Mouse (Mus musculus): ENCODE results near the gene Phf21a. TPM values are rescaled to one million over a fixed set of nuclear protein-coding genes. Genes with fewer than 3 reads are reported as not detected.

Phf21a gene
- total RNA-seq, 4 experiments from 2014 or later, result 24.3 to 30.5 (median 28.2) TPM

DNA sequence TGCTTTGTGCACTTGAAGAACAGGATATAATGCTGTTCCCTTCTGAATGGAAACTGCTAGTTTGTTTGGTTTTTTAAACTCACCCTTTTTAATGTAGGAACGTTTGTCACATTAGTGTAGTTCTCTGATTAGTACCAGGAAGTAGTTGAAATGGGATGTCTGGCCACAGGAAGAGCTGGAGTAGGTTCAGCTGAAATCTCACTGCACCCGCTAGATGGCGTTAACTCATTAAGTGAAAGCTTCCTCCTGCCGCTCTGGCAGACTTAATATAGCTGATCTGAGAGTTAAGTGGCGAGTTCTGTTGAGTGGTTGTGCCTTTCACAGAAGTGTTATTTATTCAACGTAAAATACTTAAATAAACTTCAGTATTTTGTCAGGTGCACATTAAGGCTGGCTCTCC lies 203.5 kb downstream of the Phf21a start:
- peak; percentile 81 for DNase-seq (ENCODE audit: low spot score)

DNA sequence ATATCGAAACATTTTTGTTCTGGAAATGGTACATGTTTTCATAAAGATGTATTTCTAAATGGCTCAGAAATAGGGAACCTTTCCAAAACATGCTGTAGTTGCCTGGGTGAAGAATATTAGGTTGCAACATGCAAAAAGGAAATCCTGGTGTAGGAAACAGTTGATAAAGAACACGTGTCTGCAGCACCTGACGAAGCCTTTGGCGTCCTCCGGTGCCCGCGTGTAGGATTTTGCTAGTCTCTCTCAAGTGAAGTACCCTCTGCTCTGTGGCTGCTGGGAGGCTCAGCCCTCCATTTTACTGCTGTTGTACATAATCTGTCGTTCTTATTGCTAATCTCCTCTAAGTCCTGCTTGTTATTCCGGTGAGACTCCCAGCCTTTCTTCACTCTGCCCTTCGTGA lies 207.0 kb downstream of the Phf21a start:
- DNase-seq (ENCODE audit: low spot score), result no peak

DNA sequence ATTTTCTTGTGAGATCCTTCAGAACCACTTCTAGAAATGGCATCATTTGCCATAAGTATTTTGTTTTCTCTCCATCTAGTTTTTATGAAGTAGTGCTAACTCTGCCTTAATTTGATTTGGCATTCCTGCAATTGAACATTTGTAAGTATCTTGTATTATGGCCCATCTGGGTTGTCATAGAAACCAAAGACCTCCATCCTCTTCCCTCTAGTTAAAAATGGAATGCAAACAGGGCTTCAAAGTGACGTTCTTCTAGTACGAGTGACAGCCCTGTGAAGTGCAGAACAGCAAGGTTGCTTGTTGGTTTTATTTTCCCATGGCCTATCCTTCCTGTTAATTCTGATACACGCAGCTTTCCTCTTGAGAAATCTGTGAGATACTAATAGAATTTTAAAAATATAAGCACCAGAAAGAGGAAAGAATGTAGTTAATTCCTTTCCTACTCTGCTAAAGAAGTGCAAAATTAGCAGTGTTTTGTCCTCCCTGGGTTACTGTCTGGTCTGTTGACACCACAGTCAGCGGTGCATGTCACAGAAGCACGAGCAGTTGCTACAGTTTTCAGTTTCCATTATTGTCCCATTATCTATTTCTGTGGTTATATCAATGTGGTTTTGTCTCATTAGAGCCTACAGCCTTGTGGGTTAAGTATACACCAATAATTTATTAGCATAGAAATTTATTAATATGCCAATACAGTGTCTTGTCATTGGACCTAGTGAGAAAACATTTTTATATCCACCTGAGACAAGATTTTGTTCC lies 209.1 kb downstream of the Phf21a start:
- no peak for DNase-seq (ENCODE audit: low spot score)

DNA sequence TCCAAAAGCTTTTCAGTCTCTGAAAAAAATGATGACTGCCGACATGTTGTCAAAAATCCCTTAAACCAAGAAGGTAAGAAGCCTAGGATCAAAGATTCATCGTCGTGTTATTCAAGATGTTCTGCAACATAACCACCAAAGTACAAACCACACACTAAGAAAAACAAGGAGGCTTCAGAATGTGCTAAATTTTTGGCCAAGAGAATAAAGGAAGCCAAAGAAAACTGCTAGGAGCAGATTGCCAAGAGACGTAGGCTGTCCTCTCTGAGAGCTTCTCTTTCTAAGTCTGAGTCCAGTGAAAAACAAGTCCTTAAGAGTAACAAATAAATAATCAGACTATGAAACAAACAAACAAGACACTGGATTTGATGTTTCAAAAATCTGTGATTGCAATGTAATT lies 219.6 kb downstream of the Phf21a start:
- DNase-seq (ENCODE audit: low spot score), result peak; percentile 26

DNA sequence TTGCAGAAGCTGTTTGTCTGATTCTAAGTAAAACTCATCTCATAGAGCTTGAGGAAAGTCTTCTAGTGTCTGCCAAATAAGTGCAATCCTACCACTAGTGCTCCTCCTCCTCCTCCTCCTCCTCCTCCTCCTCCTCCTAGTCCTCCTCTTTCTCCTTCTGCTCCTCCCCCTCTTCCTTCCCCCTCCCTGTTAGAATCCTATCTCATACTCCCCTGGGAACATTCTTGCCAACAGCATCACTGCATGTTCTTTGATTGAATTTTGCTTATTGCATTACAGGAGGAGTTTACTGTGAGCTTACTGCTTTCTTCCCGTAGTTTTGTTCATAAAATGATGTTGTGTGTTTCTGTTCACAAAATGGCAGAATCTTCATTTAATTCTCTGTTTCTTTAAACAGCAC lies 221.1 kb downstream of the Phf21a start:
- DNase-seq (ENCODE audit: low spot score), result no peak

DNA sequence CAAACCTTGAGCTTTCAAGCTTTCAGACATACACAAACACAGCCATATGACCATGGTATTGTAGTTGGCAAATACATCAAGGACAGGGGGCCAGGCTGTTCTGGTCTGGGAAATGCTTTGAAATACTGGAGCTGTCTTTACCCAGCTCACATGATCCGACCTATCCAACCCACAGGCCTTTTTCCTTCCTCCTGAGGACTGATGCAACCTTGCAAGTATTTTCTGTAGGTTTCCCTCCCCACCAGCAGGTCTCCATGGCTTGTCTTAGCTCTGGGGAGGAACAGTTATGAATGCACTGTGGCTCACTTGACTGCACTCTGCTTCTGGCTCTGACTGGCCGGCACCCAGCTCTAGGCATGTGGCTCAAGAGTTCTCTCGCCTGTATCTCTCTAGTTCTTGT lies 223.7 kb downstream of the Phf21a start:
- no peak for DNase-seq (ENCODE audit: low spot score)

DNA sequence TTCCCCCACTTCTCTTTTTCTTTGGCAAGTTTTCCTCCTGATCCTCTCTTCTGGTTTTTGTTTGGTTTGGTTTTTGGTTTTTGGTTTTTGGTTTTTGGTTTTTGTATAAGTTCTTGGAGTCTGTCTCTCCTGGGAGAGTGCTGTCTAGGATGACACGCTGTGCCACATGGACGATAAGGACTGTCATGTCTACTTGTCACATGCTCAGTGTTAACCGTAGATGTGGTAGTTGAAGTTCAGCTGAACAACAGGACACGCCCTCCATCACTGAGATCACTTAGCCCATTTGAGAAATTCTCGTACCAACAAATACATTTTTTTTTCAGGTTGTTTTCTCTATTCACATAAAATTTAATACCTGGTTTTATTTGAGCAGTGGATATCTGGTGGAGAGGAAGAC lies 224.3 kb downstream of the Phf21a start:
- no peak for DNase-seq (ENCODE audit: low spot score)

DNA sequence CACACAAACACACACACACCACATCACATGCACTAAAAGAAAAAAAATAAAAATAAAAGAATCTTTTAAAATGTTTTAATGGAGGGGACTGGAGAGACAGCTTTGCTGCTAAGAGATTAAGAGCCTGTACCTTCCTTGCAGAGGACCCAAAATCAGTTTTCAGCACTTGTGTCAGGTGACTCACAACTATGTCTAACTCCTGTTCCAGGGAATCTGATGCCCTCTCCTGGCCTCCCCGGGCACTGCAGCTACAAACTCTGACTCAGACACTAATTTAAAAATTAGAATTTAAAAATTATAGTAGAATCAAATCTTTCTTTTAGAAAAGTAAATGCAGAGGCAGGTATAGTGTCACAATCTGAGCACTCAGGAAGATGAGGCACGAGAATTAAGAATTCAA lies 229.8 kb downstream of the Phf21a start:
- peak; percentile 6 for DNase-seq (ENCODE audit: low spot score)

DNA sequence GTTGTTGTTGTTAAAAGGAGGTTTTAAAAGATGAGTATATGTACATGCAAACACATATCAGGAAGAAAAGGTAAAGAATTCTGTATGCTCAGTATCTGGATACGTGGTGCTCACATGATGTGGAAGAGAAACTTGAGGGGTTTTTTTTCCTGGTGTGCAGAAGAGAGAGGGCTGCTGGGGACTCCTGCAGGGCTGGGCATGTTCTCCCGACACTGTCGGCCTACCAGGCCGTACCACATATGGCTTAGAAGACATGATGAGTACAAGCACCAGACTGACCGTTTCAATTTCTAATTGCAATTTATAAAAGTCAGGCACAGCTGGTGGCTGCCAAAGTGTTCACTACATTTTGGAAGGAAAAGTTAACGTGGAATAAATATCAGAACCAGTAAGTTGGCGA lies 232.8 kb downstream of the Phf21a start:
- DNase-seq (ENCODE audit: low spot score), result no peak

DNA sequence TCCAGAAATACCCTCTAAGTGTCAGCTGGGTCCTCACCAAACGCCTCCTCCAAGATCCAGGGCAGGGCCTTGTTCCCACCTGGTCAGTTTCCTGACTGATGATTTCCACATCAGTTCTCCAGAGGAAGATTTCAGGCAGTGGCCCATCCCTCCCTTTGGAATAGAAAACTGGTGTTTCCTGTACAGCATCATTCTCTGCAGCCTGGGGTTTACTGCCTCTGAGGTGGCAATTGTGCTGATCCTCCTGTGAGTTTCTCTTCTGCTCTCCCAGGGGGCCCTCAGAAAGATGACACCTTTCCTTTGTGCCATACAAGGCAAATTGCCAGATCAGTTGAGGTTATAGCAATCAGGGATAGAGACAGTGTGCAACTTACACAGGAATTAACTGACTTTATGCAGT lies 233.3 kb downstream of the Phf21a start:
- DNase-seq (ENCODE audit: low spot score), result no peak

DNA sequence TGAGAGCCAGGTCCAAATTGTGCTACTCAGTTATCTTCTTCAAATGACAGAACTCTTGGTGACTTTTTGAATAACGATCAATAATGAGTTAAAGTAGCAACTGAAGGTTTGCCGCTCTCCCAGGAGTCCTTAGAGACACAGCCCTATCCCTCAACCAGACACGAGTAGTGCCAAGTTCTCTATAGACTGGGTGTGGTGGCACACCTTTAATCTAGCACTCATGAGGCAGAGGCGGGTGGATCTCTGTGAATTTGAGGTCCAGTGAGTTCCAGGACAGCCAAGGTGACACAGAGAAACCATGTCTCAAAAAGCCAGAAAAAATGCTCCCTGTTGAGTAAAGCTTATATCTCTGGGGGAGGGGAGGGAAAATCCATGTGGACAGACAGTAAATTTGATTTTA lies 234.7 kb downstream of the Phf21a start:
- DNase-seq (ENCODE audit: low spot score), result no peak

DNA sequence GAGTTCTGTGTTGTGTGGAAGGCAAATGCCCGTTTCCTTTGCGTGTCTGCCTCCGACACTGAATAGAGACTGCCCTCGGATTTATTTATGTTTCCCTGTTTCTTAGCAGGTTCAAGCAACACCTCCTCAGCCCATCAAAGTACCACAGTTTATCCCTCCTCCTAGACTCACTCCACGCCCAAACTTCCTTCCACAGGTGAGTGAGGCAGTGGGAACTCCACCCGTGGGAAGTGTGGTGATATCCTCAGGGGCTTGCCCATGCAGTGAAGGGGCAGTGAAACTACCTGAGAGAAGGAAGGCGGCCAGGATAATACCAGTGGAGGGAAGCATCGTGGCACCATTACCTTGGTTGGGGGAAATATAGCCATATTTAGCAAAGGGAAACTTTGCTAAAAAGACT lies 235.3 kb downstream of the Phf21a start:
- no peak for DNase-seq (ENCODE audit: low spot score)

DNA sequence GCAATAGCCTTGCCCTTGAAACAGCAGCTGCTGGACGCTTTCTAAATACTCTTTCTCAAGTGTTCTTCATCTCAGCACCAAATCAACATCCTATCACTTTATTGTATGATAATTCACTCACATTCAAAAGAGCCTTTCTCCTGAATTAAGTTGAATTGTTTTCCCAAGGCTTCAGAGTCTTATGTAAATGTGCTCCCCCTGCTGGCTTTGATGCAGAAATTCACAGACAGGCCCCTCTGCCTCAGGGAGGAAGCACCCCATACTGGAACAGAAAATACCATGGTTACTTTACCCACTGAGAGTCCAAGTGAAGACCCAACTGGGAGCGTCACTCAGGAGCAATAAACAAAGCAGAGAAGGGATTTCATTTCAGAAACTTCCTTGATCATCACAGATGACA lies 237.9 kb downstream of the Phf21a start:
- peak; percentile 39 for DNase-seq (ENCODE audit: low spot score)

DNA sequence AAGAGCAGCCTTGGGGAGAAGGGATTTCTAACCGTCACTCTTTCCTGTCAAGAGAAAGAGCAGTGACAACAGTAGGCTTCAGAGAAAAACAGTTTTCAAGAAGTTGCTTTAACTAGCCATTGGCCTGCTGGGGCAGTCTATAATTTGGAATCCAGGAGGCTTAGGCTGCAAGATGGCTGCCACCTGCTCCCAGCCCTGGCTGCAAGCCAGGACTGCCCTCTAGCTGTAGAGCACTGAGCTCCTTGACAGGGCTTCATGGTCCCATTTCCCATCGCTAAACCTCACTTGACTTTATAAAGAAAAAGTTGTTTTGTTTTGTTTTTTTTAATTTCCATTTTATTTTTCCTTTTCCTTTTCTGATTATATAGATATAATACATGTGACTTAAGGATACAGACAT lies 238.5 kb downstream of the Phf21a start:
- DNase-seq (ENCODE audit: low spot score), result no peak

DNA sequence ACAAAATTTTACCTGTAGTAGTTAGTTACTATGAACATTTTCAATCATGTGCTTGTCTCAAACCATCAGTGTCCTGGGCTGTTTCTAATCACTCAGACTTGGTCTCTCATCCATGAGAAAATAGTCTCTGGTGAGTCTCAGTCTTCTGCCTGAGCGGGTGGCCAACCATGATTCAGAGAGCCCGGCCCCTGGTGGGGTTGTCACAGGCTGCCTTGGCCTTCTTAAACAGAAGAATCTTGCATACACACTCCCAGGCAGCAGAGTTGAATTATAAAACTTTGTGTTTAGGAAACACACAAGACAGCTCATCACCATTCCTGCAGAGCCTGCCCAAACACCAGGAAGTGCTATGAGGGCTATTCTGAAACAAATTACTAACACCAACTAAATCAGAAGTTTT lies 239.0 kb downstream of the Phf21a start:
- no peak for DNase-seq (ENCODE audit: low spot score)

DNA sequence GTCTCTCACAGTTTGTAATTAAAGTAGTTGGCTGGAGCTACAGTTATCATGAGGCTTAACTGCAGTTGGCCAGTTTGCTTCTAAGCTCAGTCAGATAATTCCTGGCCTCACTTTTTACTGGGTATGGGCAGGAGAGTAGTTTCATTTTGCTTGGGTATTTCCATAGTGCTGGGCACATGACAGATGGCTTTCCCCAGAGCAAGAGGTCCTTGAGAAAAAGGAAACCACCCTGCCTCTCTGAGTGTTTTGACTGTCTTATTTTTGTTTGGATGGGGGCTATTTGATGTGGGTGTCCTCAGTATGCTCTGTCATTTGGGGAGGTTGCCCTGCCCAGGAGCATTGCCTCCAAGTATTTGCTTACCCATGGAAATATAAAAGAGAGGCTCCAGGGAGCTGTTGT lies 249.5 kb downstream of the Phf21a start:
- DNase-seq (ENCODE audit: low spot score), result no peak

DNA sequence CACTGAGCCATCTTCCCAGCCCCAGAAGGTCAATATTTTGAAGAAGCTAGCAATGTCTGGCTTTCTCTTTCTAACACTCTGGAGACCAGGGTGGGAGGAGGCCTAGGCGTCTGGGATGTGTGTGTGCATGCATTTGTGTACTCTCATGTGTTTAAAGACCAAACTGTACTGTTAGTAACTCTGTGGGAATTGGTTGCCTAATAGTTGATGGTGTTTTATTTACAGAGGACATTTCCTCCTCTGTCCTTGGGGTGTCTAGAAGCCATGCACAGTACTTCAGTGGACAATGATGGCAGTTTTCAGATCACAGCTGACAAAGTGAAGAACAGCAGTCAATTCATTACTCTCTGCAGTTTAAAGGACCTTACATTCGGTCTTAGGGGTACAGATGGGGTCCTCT lies 254.3 kb downstream of the Phf21a start:
- no peak for DNase-seq (ENCODE audit: low spot score)

DNA sequence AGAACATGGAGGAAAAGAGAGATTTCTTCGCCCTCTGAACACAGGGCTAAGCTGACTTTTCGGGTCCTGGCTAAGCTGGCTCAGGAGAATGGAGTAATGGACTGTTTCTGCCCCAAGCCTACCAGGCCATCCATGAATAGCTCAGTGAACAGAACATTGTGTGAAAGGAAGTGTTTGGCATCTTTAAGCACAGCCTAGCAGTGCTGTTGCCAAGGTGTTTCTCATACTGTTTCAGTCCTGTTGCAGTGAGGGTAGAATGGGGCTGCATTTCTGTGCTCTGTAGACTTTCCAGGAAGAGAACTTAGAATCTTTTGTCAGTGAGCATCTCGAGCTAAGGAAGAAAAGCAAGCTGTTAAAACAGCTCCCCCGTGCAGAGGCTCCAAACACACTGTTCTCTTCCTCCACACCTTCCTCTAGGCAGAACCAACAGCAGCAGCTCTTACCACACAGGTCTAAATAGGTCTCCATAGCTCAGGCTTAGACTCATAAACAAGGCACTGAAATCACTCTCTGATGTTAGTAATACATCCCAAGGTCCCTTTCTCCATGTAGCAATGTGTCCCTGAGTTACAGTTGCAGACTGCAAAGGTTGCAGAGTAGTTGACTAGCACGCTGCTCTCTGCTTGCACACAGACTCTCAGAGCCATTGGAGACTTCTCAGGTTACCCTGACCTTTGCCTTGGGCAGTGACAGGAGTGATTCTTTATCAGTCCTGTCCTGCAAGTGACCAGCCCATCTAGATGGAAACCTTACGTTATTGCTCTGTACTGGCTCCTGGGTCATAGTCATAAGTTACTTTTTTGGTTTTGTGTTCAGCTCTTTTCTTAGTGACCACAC lies 256.9 kb downstream of the Phf21a start:
- DNase-seq (ENCODE audit: low spot score), result no peak

DNA sequence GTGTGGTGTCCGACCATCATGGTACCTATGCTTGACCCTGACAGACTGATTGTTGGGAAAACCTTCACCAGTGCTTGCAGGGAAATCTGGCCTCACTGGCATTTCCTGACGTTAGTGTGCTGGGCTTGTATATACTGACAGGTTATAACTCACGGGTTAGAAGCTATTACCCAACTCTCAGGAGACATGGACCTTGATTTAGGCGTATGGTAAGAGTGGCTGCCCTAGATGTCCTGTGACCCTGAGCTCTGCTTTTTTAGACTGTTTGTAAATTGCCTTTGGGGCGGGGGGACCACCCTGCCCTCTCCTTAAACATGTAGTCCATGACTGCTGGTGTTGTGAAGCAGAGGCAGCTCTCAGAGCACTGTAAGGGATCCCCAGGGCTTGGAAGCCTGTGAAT lies 257.8 kb downstream of the Phf21a start:
- DNase-seq (ENCODE audit: low spot score), result no peak

DNA sequence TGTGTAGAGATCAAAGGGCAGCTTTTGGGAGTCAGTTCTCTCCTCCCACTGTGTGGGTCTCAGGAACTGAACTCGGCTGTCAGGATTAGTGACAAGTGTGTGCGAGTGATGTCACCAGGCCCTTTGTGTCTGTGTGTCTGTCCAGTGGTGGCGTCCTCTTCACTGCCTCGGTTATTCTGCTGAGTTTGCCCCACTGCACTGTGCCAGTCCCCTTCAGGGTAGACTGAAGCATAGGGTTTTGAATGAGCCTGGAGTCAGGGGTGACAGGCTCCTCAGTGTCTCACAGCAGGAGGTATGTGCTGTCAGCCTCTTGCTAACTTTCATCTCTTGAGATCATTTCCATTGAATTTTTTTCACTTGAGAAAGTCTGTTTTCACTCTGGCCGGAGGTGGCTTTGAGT lies 260.5 kb downstream of the Phf21a start:
- DNase-seq (ENCODE audit: low spot score), result no peak

DNA sequence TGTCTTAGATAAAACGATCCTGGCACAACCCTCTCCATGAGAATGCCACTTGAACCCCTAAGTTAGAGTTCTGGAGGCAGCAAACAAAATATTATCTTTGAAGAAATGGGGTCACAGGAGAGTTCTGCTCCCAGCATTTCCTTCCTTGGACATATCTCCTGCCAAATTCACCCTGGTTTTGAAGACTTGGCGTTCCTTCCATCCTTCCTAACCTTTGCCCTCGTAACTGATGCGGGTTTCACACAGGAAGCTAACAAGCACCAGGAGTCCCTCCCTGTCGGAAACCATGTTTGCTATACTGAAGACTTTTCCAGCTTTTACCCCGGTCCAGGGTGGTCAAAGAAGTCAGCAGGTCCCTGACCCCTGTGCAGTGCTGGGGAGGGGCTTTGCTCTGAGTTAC lies 261.3 kb downstream of the Phf21a start:
- peak; percentile 30 for DNase-seq (ENCODE audit: low spot score)

DNA sequence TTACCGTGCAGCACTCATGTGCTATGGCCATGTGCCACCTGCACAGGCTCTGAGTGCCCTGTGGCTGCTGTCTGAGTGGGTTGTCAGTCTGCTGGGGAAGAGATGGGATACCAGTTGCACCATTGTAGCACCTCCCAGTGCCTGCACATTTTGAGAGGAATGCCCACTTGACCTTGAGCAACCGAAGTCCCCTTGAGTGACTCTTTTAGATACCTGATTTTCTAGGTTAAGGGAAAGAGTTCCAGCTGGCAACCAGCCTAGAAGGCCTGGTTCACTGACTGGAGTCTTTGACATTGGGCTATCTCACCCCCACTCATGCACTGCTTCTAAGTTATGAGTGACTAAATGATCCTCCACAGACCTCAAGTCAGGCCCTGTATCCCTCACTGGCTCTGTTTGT lies 266.4 kb downstream of the Phf21a start:
- no peak for DNase-seq (ENCODE audit: low spot score)

DNA sequence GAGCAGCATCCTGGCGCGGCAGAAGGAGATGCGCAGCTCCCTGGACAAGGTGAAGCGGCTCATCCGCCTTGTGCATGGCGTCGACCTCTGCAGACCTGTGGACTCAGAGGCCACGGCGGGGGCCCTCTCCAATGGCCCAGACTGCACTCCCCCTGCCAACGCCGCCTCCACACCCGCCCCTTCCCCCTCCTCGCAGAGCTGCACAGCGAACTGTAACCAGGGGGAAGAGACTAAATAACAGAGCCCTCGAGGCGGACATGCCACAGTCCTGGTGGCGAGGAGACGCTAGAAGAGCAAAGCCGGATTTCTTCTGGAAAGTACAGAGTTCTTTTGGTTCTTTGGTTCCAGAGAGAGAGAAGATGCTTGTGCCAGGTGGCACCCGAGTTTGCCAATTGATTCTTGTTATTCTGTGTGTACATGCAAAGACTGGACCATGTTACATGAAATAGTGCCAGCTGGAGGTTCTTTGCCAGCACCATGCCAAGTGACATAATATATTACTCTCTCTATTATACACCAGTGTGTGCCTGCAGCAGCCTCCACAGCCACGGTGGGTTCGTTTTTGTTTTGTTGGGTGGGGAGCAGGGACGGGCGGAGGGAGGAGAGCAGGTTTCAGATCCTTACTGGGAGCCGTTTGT lies 267.4 kb downstream of the Phf21a start:
- no peak for DNase-seq (ENCODE audit: low spot score)

Measured in heart, adult 8-10 months (tissue).